Mouse (Mus musculus): Measurements from ENCODE around the gene Atxn1. TPM values are rescaled to one million over a fixed set of nuclear protein-coding genes. Genes with fewer than 3 reads are reported as not detected.

The Atxn1 gene
- total RNA-seq, 2 experiments from 2014 or later, result 91.3 to 126 TPM

GRCm38 (mm10) chr13:45963497-45964330 lies 1.1 kb downstream of the Atxn1 start:
- intact Hi-C loops (cut with DNase I), result loop anchor here (2.0 kb wide), 1 partner anchor 199 kb away; no protein-coding TSS in a partner anchor
- DNase-seq, result peak; percentile 68

- no peak for DNase-seq
- intact Hi-C loops (cut with DNase I), result no loop called here
Measured at GRCm38 (mm10) chr13:45962776-45963175, 2.0 kb downstream of the Atxn1 start.

- no peak for DNase-seq
- intact Hi-C loops (cut with DNase I), result no loop called here
Measured at GRCm38 (mm10) chr13:45961871-45962630, 2.8 kb downstream of the Atxn1 start.

GRCm38 (mm10) chr13:45960311-45960965 lies 4.4 kb downstream of the Atxn1 start:
- intact Hi-C loops (cut with DNase I), result no loop called here
- DNase-seq, result no peak

GRCm38 (mm10) chr13:45958306-45958705 lies 6.5 kb downstream of the Atxn1 start:
- intact Hi-C loops (cut with DNase I), result no loop called here
- no peak for DNase-seq

GRCm38 (mm10) chr13:45957629-45958028 lies 7.2 kb downstream of the Atxn1 start:
- intact Hi-C loops (cut with DNase I), result no loop called here
- no peak for DNase-seq

- no peak for DNase-seq
- intact Hi-C loops (cut with DNase I), result no loop called here
Measured at GRCm38 (mm10) chr13:45956287-45956686, 8.5 kb downstream of the Atxn1 start.

- intact Hi-C loops (cut with DNase I), result no loop called here
- no peak for DNase-seq
Measured at GRCm38 (mm10) chr13:45955370-45956055, 9.3 kb downstream of the Atxn1 start.

GRCm38 (mm10) chr13:45953098-45953497 lies 11.7 kb downstream of the Atxn1 start:
- intact Hi-C loops (cut with DNase I), result no loop called here
- no peak for DNase-seq

- DNase-seq, result no peak
- intact Hi-C loops (cut with DNase I), result no loop called here
Measured at GRCm38 (mm10) chr13:45951071-45951645, 13.7 kb downstream of the Atxn1 start.

GRCm38 (mm10) chr13:45950355-45950861 lies 14.4 kb downstream of the Atxn1 start:
- intact Hi-C loops (cut with DNase I), result no loop called here
- DNase-seq, result no peak

- intact Hi-C loops (cut with DNase I), result no loop called here
Measured at GRCm38 (mm10) chr13:45946136-45946535, 18.7 kb downstream of the Atxn1 start.

GRCm38 (mm10) chr13:45942337-45942736 lies 22.5 kb downstream of the Atxn1 start:
- intact Hi-C loops (cut with DNase I), result no loop called here
- DNase-seq, result no peak

More at GRCm38 (mm10) chr13:45946136-45946535, 18.7 kb downstream of the Atxn1 start:
- DNase-seq, result no peak

GRCm38 (mm10) chr13:45940714-45941113 lies 24.1 kb downstream of the Atxn1 start:
- no peak for DNase-seq
- intact Hi-C loops (cut with DNase I), result no loop called here

GRCm38 (mm10) chr13:45939561-45939960 lies 25.2 kb downstream of the Atxn1 start:
- no peak for DNase-seq
- intact Hi-C loops (cut with DNase I), result no loop called here

- intact Hi-C loops (cut with DNase I), result no loop called here
- DNase-seq, result no peak
Measured at GRCm38 (mm10) chr13:45938083-45938482, 26.7 kb downstream of the Atxn1 start.

- no peak for DNase-seq
- intact Hi-C loops (cut with DNase I), result no loop called here
Measured at GRCm38 (mm10) chr13:45936765-45937164, 28.0 kb downstream of the Atxn1 start.

GRCm38 (mm10) chr13:45935798-45936197 lies 29.0 kb downstream of the Atxn1 start:
- intact Hi-C loops (cut with DNase I), result no loop called here
- no peak for DNase-seq

- no peak for DNase-seq
- intact Hi-C loops (cut with DNase I), result no loop called here
Measured at GRCm38 (mm10) chr13:45934841-45935240, 30.0 kb downstream of the Atxn1 start.

- no peak for DNase-seq
- intact Hi-C loops (cut with DNase I), result no loop called here
Measured at GRCm38 (mm10) chr13:45934085-45934484, 30.7 kb downstream of the Atxn1 start.

Measured in left cerebral cortex, postnatal 4 days (tissue).